Mouse (Mus musculus): ENCODE measurements around the gene Itpr2. TPM values are rescaled to one million over a fixed set of nuclear protein-coding genes. Genes with fewer than 3 reads are reported as not detected.

Gene Itpr2
- polyA plus RNA-seq, 1 experiment = 10.5 TPM

DNA sequence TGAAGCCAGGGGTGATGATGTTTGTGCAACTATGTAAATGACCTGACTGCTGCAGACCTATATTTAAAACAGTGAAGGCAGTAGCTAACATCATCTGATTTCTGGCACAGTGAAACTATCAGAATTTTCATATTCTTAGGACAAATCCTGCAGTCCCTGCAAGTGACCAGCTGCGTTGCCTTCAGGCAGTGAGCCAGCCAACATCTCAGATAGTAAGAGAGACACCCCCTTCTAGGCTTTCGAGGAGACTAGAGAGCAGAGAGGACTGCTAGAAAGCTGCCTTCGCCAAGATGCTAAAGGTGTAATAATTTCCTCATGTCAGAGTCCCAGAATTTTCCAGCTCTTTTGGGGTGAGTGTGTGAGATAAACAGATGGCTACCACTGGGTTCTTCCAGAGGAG, 388.0 kb downstream of the Itpr2 start:
- H3K27ac ChIP-seq (ENCODE audit: insufficient read depth, low read depth, low read length) = no peak overlapping the region
- H3K4me1 ChIP-seq (ENCODE audit: control insufficient read depth, insufficient read depth, insufficient read length, low read length) = no peaks in the 10 kb centered on the region
- H3K4me3 ChIP-seq (ENCODE audit: low read depth, low read length) = no peak overlapping the region
- WGBS = 80% methylated on average over 3 of the region's 3 CpGs
- TF ChIP-seq POLR2A (IDR thresholded peaks at IDR 0.05; ENCODE audit: low read depth, low read length) = no peak
- no peak for TF ChIP-seq CTCF (IDR thresholded peaks at IDR 0.05; ENCODE audit: extremely low read depth, insufficient read length, insufficient replicate concordance, low read depth, low read length)
- H3K36me3 ChIP-seq (ENCODE audit: control insufficient read depth, insufficient read depth, low read length) = no peaks in the 10 kb centered on the region
- H3K27me3 ChIP-seq (ENCODE audit: control insufficient read depth, insufficient read depth, low read length) = no peaks in the 10 kb centered on the region

DNA sequence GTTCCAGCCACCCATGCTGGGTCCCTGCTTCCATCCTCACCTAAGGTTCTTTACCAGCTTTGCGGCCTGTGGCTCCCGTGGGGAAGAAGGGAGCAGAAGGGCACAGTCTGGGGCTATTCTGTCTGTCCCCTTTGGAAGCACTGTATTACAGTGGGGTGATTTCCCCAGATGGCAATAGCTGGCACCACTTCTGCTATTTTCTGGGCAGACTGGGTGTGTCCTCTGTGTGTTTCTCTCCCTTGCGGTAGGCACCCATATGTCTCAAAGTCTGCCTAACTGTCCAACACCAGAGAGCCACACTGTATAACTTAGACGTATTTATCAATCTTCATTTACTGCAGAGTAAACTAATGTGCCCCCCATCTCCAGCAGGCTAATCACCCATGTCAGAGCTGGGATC, 388.9 kb downstream of the Itpr2 start:
- Histone ChIP-seq H3K36me3 (ENCODE audit: control insufficient read depth, insufficient read depth, low read length) (no peaks in the 10 kb centered on the region), H3K27me3 (ENCODE audit: control insufficient read depth, insufficient read depth, low read length) (no peaks in the 10 kb centered on the region), H3K4me3 (ENCODE audit: low read depth, low read length) (no peak overlapping the region), H3K27ac (ENCODE audit: insufficient read depth, low read depth, low read length) (no peak overlapping the region), H3K4me1 (ENCODE audit: control insufficient read depth, insufficient read depth, insufficient read length, low read length) (no peaks in the 10 kb centered on the region)
- WGBS = 73% methylated on average over 4 of the region's 4 CpGs
- TF ChIP-seq POLR2A (IDR thresholded peaks at IDR 0.05; ENCODE audit: low read depth, low read length) (no peak), CTCF (IDR thresholded peaks at IDR 0.05; ENCODE audit: extremely low read depth, insufficient read length, insufficient replicate concordance, low read depth, low read length) (no peak)

DNA sequence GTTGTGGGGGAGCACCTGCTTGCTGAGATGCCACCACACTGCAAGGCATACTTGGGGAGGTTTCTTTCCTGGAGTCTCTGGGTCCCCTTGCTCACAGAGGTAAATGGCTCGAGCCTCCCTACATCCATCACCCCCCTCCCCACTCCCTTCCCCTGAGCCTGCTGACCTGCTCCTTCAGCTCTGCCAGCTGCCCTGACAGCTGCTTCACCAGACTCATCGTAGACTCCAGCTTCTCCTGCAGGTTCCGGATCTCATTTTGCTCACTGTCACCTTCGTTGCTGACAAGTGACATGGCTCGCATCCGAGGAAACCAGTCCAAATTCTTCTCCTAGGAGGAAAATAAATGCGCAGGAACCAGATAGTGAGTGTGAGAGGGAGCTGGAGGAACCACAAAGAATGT, 389.8 kb downstream of the Itpr2 start:
- no peak for TF ChIP-seq CTCF (IDR thresholded peaks at IDR 0.05; ENCODE audit: extremely low read depth, insufficient read length, insufficient replicate concordance, low read depth, low read length)
- TF ChIP-seq POLR2A (IDR thresholded peaks at IDR 0.05; ENCODE audit: low read depth, low read length) = no peak
- no peaks in the 10 kb centered on the region for H3K27me3 ChIP-seq (ENCODE audit: control insufficient read depth, insufficient read depth, low read length)
- no peak overlapping the region for H3K4me3 ChIP-seq (ENCODE audit: low read depth, low read length)
- H3K4me1 ChIP-seq (ENCODE audit: control insufficient read depth, insufficient read depth, insufficient read length, low read length) = no peaks in the 10 kb centered on the region
- WGBS = 81% methylated on average over 7 of the region's 7 CpGs
- H3K27ac ChIP-seq (ENCODE audit: insufficient read depth, low read depth, low read length) = no peak overlapping the region
- no peaks in the 10 kb centered on the region for H3K36me3 ChIP-seq (ENCODE audit: control insufficient read depth, insufficient read depth, low read length)

DNA sequence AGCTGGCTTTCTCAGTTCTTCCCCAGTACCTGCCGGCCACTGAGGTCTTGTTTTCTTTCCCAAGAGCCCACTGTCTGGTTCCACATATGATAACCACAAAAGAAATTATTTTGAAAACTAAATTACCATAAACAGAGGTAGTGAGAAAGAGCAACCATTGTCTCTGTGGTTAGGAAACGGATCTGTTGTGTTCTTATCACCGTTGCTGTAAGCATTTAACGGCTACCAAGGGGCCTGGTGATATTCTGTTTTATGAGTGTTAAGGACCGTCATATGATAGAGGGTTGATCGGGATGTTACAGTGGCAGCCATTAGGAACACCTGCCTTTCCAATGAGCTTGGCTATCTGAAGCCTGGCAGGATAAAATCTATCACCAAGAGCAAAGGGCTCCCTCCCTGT, 390.2 kb downstream of the Itpr2 start:
- Histone ChIP-seq H3K27me3 (ENCODE audit: control insufficient read depth, insufficient read depth, low read length) (no peaks in the 10 kb centered on the region), H3K27ac (ENCODE audit: insufficient read depth, low read depth, low read length) (no peak overlapping the region), H3K4me3 (ENCODE audit: low read depth, low read length) (no peak overlapping the region), H3K4me1 (ENCODE audit: control insufficient read depth, insufficient read depth, insufficient read length, low read length) (no peaks in the 10 kb centered on the region), H3K36me3 (ENCODE audit: control insufficient read depth, insufficient read depth, low read length) (no peaks in the 10 kb centered on the region)
- 66% methylated on average over 6 of the region's 6 CpGs for WGBS
- TF ChIP-seq CTCF (IDR thresholded peaks at IDR 0.05; ENCODE audit: extremely low read depth, insufficient read length, insufficient replicate concordance, low read depth, low read length) (no peak), POLR2A (IDR thresholded peaks at IDR 0.05; ENCODE audit: low read depth, low read length) (no peak)

DNA sequence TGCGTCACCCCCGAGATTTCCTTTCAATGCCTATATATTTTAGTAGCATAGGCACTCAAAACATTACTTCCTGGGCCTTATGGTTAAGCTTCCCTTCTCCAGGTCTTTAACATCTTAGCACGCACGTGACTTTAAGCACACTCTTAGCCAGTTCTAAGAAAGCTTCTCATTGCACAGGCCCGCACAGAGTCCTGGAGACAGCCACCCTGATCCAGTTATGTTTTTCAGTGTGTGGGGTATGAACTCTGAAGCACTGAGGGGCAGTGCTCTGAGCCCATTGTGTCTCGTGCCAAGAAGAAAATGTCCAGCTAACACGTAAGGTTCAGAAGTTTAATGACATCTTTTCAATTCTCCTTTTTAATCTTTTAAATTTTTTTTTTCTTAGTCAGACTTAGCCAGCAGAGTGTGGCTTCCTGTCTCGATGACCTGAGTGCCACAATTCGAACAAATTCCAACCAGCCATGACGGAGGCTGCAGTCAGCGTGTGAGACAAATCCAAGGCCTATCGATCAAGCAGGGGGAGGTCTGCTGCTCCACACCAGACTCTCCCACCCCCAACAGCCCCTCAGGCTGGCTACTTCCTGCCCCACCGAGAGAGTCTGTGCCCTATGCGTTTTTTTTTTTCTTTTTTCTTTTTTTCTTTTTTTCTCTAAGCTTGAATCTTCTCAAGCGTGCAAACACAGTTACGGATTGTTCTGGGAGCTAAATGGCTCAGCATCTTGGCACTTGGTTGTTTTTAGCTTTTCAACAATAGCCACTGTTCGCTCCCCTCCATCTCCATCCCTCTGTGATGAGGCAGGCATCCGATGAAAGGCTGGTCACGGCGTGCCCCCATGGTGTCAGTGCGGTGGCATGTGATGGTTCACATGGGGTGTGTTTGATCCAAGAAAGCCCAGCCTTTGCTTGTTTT, 390.9 kb downstream of the Itpr2 start:
- TF ChIP-seq POLR2A (IDR thresholded peaks at IDR 0.05; ENCODE audit: low read depth, low read length) (no peak), CTCF (IDR thresholded peaks at IDR 0.05; ENCODE audit: extremely low read depth, insufficient read length, insufficient replicate concordance, low read depth, low read length) (no peak)
- Histone ChIP-seq H3K4me1 (ENCODE audit: control insufficient read depth, insufficient read depth, insufficient read length, low read length) (no peaks in the 10 kb centered on the region), H3K4me3 (ENCODE audit: low read depth, low read length) (no peak overlapping the region), H3K27me3 (ENCODE audit: control insufficient read depth, insufficient read depth, low read length) (no peaks in the 10 kb centered on the region), H3K27ac (ENCODE audit: insufficient read depth, low read depth, low read length) (no peak overlapping the region), H3K36me3 (ENCODE audit: control insufficient read depth, insufficient read depth, low read length) (no peaks in the 10 kb centered on the region)
- WGBS = 84% methylated on average over 21 of the region's 21 CpGs

DNA sequence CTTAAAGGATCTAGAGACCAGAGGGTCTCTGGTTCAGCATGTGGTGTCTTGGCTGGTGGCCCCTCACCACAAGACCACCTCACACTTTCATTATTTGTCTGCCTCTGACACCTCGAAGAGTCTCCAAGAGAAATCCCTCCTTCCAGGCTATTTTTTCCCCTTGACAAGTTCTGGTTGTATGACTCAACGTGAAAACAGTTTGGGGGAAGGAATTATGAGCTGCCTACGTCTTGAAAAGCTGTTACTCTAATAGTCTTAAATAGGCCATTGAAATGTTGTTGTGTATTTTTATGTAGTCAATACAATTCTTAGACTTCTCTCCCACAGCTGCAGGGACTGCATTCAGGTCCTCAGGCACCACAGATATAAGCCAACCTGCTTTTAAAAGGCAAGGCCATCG, 391.6 kb downstream of the Itpr2 start:
- no peak overlapping the region for H3K4me3 ChIP-seq (ENCODE audit: low read depth, low read length)
- 83% methylated on average over 4 of the region's 4 CpGs for WGBS
- TF ChIP-seq CTCF (IDR thresholded peaks at IDR 0.05; ENCODE audit: extremely low read depth, insufficient read length, insufficient replicate concordance, low read depth, low read length) (no peak), POLR2A (IDR thresholded peaks at IDR 0.05; ENCODE audit: low read depth, low read length) (no peak)

DNA sequence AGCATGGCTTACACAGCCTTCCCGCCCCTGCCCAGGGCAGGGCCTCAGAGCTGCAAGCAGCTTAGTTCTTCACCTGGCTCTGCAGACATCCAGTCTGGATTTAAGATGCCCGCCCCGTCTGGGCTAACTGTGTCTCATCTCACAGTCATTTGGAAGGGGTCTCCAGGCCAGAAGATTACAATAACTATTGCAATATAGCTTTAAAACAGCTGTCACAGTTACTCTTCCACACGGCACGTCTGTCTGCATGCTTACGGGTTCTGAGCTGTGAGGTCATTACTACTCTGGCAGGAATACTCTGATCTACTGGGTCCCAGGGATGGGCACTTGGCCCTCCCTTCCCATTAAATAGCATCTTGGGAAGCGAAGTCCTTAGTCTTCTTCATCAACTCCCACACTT, 393.3 kb downstream of the Itpr2 start:
- Histone ChIP-seq H3K4me3 (ENCODE audit: low read depth, low read length) (no peak overlapping the region), H3K27ac (ENCODE audit: insufficient read depth, low read depth, low read length) (no peak overlapping the region), H3K27me3 (ENCODE audit: control insufficient read depth, insufficient read depth, low read length) (no peaks in the 10 kb centered on the region), H3K4me1 (ENCODE audit: control insufficient read depth, insufficient read depth, insufficient read length, low read length) (no peaks in the 10 kb centered on the region), H3K36me3 (ENCODE audit: control insufficient read depth, insufficient read depth, low read length) (no peaks in the 10 kb centered on the region)
- 83% methylated on average over 7 of the region's 7 CpGs for WGBS
- TF ChIP-seq CTCF (IDR thresholded peaks at IDR 0.05; ENCODE audit: extremely low read depth, insufficient read length, insufficient replicate concordance, low read depth, low read length) = no peak
- TF ChIP-seq POLR2A (IDR thresholded peaks at IDR 0.05; ENCODE audit: low read depth, low read length) = no peak

More for the DNA sequence above, 391.6 kb downstream of the Itpr2 start:
- Histone ChIP-seq H3K27me3 (ENCODE audit: control insufficient read depth, insufficient read depth, low read length) (no peaks in the 10 kb centered on the region), H3K27ac (ENCODE audit: insufficient read depth, low read depth, low read length) (no peak overlapping the region), H3K4me1 (ENCODE audit: control insufficient read depth, insufficient read depth, insufficient read length, low read length) (no peaks in the 10 kb centered on the region), H3K36me3 (ENCODE audit: control insufficient read depth, insufficient read depth, low read length) (no peaks in the 10 kb centered on the region)
